Mouse (Mus musculus) mature B cell (primary cell): ENCODE measurements around the gene Atp11a.

ENCODE experiments used
- in situ Hi-C: fragments of 300-500 bp; cut with MboI; formaldehyde crosslinking; loops from 2 replicates; pipeline ENCODE4 v1.14.3; 2019

Gene Atp11a

DNA sequence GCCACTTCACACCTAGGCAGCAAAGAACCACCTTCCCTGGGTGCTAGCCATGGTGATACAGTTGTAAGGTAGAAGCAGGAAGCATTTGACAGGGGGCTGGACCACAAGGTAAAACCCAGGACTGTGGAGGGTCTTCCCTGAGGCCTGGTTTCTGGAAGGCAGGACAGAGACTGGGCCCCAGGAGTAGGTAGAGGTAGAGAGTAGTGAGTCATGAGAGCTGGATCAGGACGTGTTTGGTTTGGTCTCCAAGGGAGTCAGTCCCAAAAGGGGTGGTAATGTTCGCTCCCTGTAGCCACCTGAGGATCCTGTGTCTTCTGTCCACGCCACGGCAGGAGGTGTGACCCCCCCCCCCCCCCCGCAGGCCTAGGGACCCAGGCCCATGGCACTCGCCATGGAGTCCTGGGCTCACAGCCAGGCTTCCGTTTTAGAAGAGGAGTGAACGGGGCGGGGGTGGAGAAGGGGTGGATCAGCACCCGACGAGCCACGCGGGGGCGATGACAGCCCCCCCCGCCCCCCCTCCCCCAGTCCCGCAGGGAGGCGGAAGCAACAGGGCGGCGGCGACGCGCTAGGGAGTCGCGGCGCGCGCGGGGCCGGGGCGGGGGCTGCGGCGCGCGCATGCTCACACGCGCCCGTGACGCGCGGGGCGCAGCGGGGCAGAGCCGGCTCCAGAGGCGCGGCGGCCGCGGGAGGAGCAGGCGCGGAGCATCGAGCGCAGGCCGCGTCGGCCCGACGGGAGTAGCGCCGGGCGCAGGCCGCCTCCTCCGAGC lies at the start of gene Atp11a:
Gene Atp11a, plus strand, starts transcription at position 624 of the 767 bp plus-strand sequence.
- in situ Hi-C loops, result no loop called here

DNA sequence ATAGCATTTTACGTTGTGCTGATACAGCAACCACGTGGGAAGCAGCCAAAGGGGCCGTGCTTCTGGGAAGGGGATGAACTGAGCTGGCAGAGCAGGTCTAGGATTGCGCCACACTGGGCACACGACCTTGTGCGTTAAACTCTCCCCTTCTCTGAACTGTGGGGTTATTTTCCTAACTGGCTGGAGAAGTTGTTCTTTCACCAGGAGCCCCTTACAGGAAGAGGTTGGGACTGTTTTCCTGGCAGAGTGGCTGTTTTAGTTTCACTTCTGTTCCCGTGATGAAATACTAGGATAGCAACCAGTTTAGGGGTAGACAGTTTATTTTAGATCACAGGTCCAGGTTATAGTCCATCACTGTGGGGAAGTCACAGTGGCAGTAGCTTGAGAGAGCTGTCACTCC lies 45.2 kb upstream of the Atp11a start:
- in situ Hi-C loops, result no loop called here

DNA sequence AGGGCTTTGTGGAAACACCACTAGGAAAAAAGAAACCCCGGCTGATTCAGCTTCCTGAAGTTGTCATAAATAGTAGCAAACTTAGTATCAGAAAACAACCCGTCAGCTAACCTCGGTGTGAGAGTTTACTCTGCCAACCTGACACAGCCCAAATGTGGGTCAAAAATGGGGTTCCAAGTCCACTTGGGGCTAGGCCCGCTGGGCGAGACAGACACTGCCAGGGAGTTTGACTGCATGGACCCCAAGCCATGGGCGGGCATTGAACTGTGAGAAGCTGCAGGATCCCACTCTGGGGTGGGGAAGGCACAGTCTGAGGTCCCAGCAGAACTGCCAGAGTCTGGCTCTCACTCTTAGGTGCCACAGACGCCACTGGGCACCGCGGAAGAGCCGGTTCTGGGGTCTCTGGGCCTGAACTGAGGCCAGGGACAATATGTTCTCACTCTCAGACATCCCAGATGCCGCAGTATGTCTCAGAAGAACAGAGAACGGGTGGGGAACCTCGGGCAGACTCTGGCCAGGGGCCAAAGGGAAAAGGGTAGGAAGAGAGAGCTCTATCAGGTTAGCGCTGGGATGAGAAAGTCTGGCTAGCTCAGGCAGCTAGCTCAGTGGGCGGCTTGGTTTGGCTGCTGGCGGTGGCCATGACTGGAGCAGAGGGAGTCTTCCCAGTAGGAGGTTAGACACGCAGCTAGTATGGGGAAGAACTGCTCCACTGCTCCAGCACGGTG lies 40.8 kb upstream of the Atp11a start:
- in situ Hi-C loops, result no loop called here

DNA sequence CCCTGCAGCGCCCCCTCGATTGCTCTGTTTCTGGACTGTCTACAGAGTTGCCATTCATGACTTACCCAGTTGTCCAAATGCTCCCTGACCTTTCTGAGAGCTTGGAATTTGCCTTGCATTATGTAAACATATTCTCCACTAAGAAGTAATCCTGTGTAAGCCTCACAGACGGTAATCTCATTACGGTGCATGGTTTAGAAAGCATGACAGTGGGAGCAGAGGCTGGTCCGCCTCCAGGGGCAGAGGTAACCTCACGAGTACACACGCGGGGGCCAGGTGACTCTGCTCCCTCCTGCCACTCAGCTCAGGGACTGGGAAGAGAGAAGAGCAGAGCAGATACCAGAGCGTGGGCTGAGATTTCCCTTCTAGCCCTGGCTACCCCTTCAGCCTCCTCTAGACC lies 37.7 kb upstream of the Atp11a start:
- in situ Hi-C loops, result no loop called here

DNA sequence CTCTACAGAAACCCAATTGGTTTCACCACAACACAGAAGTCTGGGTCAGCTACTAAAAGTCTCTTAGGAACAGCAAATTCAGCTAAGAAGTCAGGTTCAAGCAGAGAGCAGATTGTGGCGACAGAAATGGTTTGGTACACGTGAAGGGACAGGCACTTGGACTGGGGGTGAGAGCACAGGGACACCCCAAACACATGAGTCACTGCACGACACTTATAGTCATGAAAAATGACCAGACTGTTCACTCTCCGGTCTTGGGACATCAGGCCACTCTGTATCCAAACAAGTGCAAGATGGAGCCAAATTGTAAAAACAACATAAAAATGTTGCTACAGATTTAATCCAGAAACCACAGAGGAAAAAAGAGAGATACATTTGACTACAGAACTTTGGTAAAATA lies 28.2 kb upstream of the Atp11a start:
- in situ Hi-C loops, result no loop called here

DNA sequence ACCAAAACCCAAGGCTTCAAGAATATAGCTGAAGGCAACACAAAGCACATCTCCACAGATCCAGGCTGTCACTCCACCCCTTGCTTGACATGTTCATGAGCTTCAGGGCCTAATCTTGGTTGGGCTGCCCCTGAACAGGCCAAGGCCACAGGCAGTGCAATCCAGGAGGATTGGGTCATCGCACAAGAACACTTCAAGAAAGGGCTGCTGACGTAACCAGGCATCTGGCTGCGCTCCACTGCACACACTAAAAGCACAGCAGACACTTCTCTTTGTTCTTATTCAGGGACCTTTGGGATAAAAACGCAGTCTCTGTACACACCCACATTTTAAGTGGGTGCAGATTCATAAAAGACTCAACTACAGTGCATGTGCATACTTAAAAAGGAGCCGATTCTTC lies 26.0 kb upstream of the Atp11a start:
- in situ Hi-C loops, result no loop called here

DNA sequence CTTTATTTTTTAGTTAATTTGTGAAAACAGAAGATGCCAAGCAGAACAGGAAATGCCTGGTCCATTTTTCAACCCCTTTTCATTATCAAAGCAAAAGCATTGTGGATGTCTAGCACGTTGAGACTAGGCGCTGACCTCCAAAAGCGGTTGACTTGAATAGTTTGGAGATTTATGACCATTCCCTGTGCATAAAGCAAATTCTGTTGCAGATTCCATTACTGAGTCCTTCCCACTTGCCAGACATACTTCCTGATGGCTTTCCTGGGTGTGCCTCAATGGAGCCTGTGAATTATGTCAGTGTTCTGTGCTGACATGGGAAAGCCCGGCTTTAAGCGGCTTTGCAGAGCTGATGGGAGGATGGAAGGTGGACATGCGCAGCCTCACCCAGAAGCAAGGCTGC lies 24.4 kb upstream of the Atp11a start:
- in situ Hi-C loops, result no loop called here

DNA sequence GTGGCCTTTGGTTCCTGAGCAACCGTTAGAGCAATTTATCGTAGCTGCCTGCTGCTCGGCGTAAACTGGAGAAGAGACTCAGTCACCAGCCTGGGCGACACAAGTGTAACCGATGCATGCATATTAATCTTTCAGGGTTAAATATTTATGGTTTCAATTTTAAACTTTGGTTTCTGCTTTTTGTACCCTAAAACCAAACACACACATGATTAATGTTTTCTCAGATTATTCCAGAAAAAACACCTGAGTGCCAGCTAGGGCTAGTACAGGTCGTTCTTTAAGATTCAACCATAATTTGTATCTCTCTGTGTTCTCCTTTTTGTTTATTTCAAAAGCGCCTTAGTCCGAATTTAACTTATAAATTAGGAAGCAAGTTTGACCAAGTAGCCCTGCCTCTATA lies 17.7 kb upstream of the Atp11a start:
- in situ Hi-C loops, result no loop called here

DNA sequence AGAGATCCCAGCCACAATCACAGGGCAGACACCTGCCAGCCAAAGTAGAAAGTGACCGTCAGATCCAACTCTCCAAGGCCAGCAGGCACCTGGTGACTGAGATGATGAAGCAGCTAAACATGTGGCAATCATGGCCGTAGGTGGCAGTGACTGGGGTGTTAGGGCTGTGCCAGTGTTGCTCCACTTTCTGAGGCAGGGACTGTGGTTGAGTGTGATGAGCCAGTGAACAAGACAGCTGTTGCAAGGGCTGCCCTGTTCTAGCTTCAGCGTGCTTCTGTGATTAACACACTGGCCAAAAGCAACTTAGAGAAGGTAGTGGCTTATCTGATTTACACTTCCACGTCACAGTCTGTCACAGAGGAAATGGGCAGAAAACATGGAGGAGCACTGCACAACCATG lies 13.4 kb upstream of the Atp11a start:
- in situ Hi-C loops, result no loop called here

DNA sequence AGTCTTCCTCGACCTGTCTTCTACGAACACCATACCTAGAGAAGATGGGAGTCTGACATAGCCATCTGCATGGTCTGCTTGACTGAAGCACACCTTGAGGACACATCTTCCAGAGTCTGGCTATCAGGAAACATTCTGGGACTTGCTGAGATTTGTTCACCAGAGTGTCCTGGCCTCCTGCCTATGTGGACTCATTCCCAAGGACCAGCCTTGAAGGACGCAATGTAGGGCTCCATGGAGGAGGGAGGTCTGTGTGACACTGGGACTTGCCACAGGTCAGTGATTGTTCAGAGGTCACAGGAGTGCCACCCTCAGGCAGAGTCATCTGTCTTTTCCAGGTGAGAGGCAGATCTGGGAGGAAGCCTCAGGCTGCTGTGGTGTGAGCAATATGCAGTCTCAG lies 8.6 kb upstream of the Atp11a start:
- in situ Hi-C loops, result no loop called here

DNA sequence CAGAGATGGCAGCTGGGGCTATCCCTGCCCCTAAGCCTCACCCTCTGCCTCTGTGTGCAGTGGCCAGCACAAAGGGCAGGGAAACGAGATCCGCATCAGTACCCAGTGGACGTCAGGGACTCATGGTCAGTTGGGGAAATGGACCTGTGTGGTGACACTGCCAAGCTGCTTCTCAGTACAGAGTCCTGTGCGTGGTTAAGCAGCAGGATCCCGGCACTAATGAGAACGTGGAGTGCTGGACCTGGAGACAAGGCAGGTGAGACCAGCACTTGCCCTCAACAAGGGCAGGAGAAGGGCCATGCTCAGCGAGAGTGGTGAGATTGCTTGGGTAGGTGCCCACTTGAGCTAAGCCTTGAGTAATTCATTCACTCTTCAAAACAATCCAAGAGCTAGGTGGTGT lies 7.7 kb upstream of the Atp11a start:
- in situ Hi-C loops, result no loop called here

DNA sequence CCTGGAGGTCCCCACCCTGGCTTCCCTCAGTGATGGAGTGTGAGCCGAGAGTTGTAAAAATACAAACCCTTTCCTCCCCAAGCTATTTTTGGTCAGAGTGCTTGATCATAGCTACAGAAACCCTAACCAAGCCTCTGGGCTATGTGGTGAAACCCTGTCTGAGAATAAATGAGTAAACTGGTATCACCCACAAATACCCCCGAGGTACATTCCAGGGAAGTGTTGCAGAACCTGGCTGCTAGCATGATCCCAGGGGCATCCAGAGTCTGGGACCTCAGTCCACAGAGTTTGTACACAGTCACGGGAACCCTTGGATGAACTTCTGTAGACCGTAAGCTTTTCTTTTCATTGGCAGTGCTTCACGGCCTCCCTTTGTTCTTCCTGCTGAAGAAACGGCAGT lies 3.8 kb upstream of the Atp11a start:
- in situ Hi-C loops, result no loop called here

DNA sequence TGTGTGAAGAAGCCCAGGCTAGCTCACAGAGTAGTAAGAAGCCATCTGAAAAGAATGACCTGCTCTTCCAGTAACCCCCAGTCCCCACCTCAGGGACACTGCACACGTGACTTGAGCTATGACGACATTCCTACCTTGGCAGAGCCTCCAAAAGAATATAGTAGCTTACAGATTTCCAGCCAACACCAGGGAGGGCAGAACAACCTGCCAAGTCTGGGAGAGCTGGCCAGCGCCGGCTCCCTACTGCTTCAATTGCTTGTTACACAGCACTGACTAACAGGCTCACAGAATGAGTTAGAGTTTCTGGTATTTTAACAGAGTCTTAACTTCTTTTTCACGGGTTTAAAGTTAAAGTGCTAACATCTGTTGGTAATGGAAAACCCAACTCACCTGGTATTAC lies 2.7 kb upstream of the Atp11a start:
- in situ Hi-C loops, result no loop called here

DNA sequence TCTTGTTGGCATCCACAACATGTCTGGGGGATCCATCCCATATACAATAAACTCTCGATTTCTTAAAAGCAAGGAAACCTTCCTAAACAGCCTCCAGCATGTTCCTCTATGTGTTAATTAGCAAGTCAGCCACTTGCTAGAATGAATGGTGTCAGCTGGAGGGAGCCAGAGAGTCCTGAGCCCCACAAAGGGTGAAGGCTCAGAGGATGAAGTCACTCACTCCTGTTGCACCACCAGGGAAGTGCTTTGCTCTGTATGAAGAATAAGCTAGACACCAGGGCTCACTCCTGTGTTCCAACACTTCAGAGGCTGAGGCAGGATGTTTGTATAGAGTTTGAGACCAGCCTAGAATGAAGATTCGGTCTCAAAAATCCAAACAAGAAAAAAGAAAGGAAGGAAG lies 1.5 kb upstream of the Atp11a start:
- in situ Hi-C loops, result no loop called here

DNA sequence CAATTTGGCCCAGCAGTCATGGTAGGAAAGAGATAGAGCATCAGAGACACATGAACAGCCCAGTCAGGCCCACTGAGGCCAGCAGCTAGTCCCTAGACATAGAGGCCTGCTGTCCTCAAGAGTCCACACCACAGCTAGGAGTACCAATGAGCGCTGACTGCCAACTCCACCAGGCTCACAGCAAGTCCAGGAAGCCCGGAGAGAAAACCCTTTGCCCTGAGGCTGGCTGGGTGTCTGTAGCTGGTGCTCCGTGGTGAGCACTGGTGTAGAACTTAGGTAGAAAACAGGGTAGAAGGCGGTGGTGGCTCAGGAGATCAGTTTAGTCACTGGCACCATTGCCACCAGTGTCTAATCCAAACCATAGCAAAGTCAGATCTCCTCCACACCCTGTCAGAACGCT lies 988 bp upstream of the Atp11a start:
- in situ Hi-C loops, result no loop called here

DNA sequence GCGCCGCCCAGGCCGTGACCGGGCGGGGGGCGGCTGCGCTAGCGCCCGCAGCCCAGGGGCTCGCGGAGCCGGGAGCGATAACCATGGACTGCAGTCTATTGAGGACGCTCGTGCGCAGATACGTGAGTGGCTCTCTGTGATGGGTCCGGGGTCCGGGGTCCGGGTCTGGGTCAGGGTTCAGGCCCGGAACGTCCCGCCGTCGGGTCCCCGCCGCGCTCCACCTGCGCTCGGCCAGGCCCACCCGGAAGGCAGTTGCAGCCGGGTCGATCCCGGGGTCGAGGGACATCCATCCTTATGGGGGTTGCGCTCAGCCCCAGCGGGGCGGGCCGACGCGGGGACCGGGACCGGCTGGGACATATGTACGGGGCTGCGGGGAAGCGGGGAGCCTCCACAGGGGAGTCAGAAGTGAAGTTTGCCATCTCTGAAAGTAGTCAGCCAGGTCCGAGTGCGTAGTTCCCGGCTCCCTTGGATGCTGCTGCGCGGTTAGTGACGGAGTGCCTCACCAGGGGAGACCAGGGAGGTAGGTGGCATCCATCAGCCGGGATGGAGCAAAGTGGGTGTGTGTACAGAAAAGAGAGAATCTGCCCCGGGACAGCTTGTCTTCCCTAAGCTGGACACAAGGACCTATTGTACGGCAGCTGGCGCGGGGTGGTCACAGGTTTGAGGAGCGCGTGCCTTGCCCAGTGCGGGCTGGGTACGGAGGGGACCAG lies 572 bp downstream of the Atp11a start:
- in situ Hi-C loops, result no loop called here

DNA sequence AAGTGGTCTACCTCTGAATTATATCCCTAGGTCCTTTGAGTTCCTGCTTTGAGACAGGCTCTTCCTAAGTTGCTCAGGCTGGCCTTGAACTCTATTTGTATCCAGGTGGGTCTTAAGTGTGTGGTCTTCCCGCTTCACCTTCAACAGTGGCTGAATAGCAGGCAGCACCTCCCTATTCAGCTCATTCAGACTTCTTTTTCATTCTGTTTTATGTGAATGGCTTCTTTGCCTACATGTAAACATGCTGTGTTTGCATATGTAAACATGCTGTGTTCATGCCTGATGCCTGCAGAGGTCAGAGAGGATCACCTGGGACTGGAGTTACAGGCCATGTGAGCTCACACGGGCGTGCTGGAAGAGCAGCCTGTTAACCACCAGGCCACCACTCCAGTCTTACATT lies 3.1 kb downstream of the Atp11a start:
- in situ Hi-C loops, result no loop called here

DNA sequence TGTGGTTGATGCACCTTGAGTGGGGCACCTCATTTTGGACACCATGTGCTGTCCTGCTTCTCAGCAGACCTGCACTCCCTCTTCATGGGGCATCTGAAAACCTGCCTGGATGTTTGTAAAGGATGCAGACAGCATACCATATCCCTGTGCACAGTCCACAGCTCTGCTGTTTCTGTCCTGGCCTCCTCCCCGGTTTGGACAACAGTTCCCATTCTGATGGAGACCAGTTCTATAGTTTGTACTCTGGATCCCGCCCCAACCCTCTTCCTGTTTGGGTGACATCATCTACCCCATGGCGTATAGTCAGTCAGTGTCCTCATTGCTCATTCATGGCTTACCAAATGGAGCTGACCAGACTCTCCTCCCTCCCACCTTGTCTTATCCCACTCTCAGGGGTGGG lies 5.1 kb downstream of the Atp11a start:
- in situ Hi-C loops, result no loop called here

DNA sequence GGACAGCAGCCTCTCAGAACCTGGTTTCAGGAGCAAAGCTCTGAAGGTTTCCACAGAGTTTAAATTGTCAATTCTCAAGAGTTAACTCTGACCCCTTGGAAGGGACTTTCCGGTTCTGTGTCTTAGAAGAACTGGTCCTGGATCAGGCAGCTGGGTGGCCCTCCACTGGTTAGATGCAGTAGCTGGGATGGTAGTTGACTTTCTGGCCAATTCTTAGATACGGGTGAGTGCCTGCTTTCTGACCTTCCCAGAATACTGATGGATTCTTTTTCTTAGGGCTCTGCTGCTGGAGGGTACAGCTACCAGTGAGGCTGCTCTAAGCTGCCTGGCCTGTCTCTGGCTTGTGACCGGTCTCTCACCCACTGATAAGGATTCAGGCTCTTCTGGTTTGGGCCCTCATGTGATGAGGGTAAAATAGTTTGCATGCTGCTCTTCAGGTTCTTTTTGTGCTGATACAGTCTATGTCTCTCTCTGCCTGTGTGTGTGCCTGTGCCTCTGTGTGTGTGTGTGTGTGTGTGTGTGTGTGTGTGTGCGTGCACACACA lies 6.8 kb downstream of the Atp11a start:
- in situ Hi-C loops, result no loop called here

DNA sequence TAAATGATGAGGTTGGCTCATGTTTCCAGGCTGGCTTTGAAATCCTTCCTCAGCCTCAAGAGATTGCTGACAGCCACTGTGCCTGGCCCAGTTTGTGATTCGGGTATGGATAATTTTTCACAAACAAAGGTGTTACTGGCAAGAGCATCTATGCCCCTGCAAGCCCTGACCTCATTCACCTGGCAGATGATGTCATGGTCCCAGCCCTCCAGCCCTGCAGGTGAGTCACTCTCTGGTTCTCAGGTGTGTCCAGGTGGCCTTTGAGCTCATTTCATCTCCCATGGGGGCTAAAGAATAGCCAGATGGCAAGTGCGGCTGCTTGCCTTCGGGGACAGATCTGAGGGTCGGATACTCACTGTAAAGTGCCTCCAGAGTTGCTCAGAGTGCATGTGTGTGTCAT lies 8.2 kb downstream of the Atp11a start:
- in situ Hi-C loops, result no loop called here

DNA sequence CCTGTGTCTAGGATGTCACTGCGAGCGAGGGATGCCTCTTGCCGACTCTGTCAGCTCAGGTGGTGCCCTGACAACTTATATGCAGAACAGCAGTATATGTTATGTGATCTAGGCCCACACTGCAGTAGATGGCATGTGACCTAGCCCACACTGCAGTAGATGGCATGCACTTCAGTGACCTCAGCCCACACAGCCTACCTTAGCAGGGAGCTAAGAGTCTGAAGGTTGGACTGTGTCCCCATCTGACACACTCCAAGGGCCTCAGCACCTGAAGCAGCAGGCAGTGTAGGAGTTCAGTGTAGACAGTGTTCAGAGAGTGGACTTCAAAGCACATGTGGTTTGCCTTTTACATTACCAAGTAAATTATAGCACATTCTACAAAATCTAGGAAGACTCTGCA lies 10.4 kb downstream of the Atp11a start:
- in situ Hi-C loops, result no loop called here

DNA sequence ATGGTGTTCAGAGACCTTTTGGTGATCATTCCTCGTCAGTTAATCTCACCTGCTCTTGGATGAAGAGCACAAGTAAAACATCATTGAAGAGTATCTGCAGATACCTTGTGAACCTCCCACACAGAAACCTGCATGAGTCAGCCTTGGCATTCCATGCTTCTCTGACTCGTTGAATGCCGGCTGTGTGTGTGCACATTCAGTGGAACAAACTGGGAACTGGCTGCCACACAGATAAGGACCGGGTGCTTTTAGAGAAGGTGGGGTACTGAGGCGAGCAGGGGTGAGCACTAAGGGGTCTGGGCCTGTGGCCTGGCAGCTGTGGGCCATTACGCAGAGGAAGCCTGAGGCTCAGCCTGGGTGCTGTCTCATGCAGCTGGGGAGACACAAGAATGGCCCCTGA lies 11.9 kb downstream of the Atp11a start:
- in situ Hi-C loops, result no loop called here

DNA sequence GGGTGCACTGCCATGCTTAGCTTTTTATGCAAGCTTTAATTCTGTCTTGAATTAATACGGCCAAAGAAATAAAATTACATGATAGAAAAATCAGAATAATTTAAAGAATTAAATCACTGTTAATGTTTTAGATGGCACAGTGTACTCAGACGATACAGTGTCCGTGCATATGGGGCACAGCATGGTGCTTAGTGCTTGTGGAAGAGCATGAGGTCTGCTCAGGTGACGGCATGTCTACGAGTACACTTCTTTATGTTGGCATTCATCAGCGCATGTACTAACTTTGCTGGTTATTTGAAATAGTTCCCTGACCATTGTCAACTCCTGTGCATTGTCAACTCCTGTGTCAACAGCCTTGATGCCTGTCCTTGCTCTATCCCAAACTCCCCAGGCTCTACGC lies 12.5 kb downstream of the Atp11a start:
- in situ Hi-C loops, result no loop called here
